Mouse (Mus musculus): ENCODE measurements around the gene Pard3. TPM values are rescaled to one million over a fixed set of nuclear protein-coding genes. Genes with fewer than 3 reads are reported as not detected.

Gene Pard3
- polyA plus RNA-seq, 2 experiments: 39.1 to 43.3 TPM

GRCm38 (mm10) chr8:127184025-127184424 lies 120.3 kb downstream of the Pard3 start:
- DNase-seq (ENCODE audit: low spot score) (no peak), ATAC-seq (ENCODE audit: low FRiP score, low read depth) (no peak)
- Histone ChIP-seq H3K9me3 (ENCODE audit: control insufficient read depth, low read length) (no peaks in the 10 kb centered on the region), H3K4me1 (ENCODE audit: control insufficient read depth, insufficient read depth, low read length) (peaks cover 29% of the 10 kb centered on the region), H3K36me3 (ENCODE audit: control insufficient read depth, insufficient read depth, low read length) (no peaks in the 10 kb centered on the region), H3K4me2 (replicated peaks; ENCODE audit: low read depth, low read length, severe bottlenecking) (no peak overlapping the region), H3K27me3 (ENCODE audit: control insufficient read depth, insufficient read depth, low read length) (no peaks in the 10 kb centered on the region), H3K4me3 (replicated peaks; ENCODE audit: low read length) (no peak overlapping the region), H3K27ac (replicated peaks; ENCODE audit: low read depth, low read length) (no peak overlapping the region), H3K9ac (ENCODE audit: low read depth, low read length, severe bottlenecking) (no peak overlapping the region)
- TF ChIP-seq POLR2A (IDR thresholded peaks at IDR 0.05; ENCODE audit: borderline replicate concordance, extremely low read depth, insufficient read depth, insufficient read length): no peak
- 11% methylated on average over 4 of the region's 4 CpGs for WGBS

- ATAC-seq (ENCODE audit: low FRiP score, low read depth) (no peak), DNase-seq (ENCODE audit: low spot score) (no peak)
- no peaks in the 10 kb centered on the region for H3K27me3 ChIP-seq (ENCODE audit: control insufficient read depth, insufficient read depth, low read length)
- WGBS: 42% methylated on average over 7 of the region's 7 CpGs
- peaks cover 29% of the 10 kb centered on the region for H3K4me1 ChIP-seq (ENCODE audit: control insufficient read depth, insufficient read depth, low read length)
- TF ChIP-seq POLR2A (IDR thresholded peaks at IDR 0.05; ENCODE audit: borderline replicate concordance, extremely low read depth, insufficient read depth, insufficient read length): no peak
- no peaks in the 10 kb centered on the region for H3K36me3 ChIP-seq (ENCODE audit: control insufficient read depth, insufficient read depth, low read length)
- no peak overlapping the region for H3K4me2 ChIP-seq (replicated peaks; ENCODE audit: low read depth, low read length, severe bottlenecking)
- H3K9me3 ChIP-seq (ENCODE audit: control insufficient read depth, low read length): no peaks in the 10 kb centered on the region
- no peak overlapping the region for H3K4me3 ChIP-seq (replicated peaks; ENCODE audit: low read length)
- no peak overlapping the region for H3K9ac ChIP-seq (ENCODE audit: low read depth, low read length, severe bottlenecking)
- no peak overlapping the region for H3K27ac ChIP-seq (replicated peaks; ENCODE audit: low read depth, low read length)
Observed at GRCm38 (mm10) chr8:127185897-127186296, 122.2 kb downstream of the Pard3 start.

- DNase-seq (ENCODE audit: low spot score): no peak
- Histone ChIP-seq H3K27me3 (ENCODE audit: control insufficient read depth, insufficient read depth, low read length) (no peaks in the 10 kb centered on the region), H3K9me3 (ENCODE audit: control insufficient read depth, low read length) (no peaks in the 10 kb centered on the region), H3K9ac (ENCODE audit: low read depth, low read length, severe bottlenecking) (no peak overlapping the region), H3K4me2 (replicated peaks; ENCODE audit: low read depth, low read length, severe bottlenecking) (no peak overlapping the region), H3K4me3 (replicated peaks; ENCODE audit: low read length) (no peak overlapping the region), H3K27ac (replicated peaks; ENCODE audit: low read depth, low read length) (no peak overlapping the region), H3K4me1 (ENCODE audit: control insufficient read depth, insufficient read depth, low read length) (peaks cover 38% of the 10 kb centered on the region), H3K36me3 (ENCODE audit: control insufficient read depth, insufficient read depth, low read length) (no peaks in the 10 kb centered on the region)
- TF ChIP-seq POLR2A (IDR thresholded peaks at IDR 0.05; ENCODE audit: borderline replicate concordance, extremely low read depth, insufficient read depth, insufficient read length): no peak
- ATAC-seq (ENCODE audit: low FRiP score, low read depth): no peak
Observed at GRCm38 (mm10) chr8:127188671-127189070, 125.0 kb downstream of the Pard3 start.

- DNase-seq (ENCODE audit: low spot score) (peak; percentile 59), ATAC-seq (ENCODE audit: low FRiP score, low read depth) (no peak)
- Histone ChIP-seq H3K9ac (ENCODE audit: low read depth, low read length, severe bottlenecking) (no peak overlapping the region), H3K27ac (replicated peaks; ENCODE audit: low read depth, low read length) (no peak overlapping the region), H3K9me3 (ENCODE audit: control insufficient read depth, low read length) (no peaks in the 10 kb centered on the region), H3K36me3 (ENCODE audit: control insufficient read depth, insufficient read depth, low read length) (no peaks in the 10 kb centered on the region), H3K27me3 (ENCODE audit: control insufficient read depth, insufficient read depth, low read length) (no peaks in the 10 kb centered on the region), H3K4me2 (replicated peaks; ENCODE audit: low read depth, low read length, severe bottlenecking) (no peak overlapping the region), H3K4me3 (replicated peaks; ENCODE audit: low read length) (no peak overlapping the region), H3K4me1 (ENCODE audit: control insufficient read depth, insufficient read depth, low read length) (peaks cover 30% of the 10 kb centered on the region)
- TF ChIP-seq POLR2A (IDR thresholded peaks at IDR 0.05; ENCODE audit: borderline replicate concordance, extremely low read depth, insufficient read depth, insufficient read length): no peak
- WGBS: 34% methylated on average over 7 of the region's 7 CpGs
Observed at GRCm38 (mm10) chr8:127190350-127190749, 126.7 kb downstream of the Pard3 start.

GRCm38 (mm10) chr8:127191387-127191786 lies 127.7 kb downstream of the Pard3 start:
- ATAC-seq (ENCODE audit: low FRiP score, low read depth): 0 out of 2 replicates have a peak, but pooled peaks have one; percentile 16
- Histone ChIP-seq H3K36me3 (ENCODE audit: control insufficient read depth, insufficient read depth, low read length) (no peaks in the 10 kb centered on the region), H3K4me2 (replicated peaks; ENCODE audit: low read depth, low read length, severe bottlenecking) (no peak overlapping the region), H3K27ac (replicated peaks; ENCODE audit: low read depth, low read length) (no peak overlapping the region), H3K4me3 (replicated peaks; ENCODE audit: low read length) (no peak overlapping the region), H3K9ac (ENCODE audit: low read depth, low read length, severe bottlenecking) (no peak overlapping the region), H3K4me1 (ENCODE audit: control insufficient read depth, insufficient read depth, low read length) (peaks cover 32% of the 10 kb centered on the region), H3K9me3 (ENCODE audit: control insufficient read depth, low read length) (no peaks in the 10 kb centered on the region), H3K27me3 (ENCODE audit: control insufficient read depth, insufficient read depth, low read length) (no peaks in the 10 kb centered on the region)
- peak; percentile 50 for DNase-seq (ENCODE audit: low spot score)
- WGBS: 29% methylated on average over 5 of the region's 5 CpGs
- TF ChIP-seq POLR2A (IDR thresholded peaks at IDR 0.05; ENCODE audit: borderline replicate concordance, extremely low read depth, insufficient read depth, insufficient read length): no peak

- peaks cover 37% of the 10 kb centered on the region for H3K4me1 ChIP-seq (ENCODE audit: control insufficient read depth, insufficient read depth, low read length)
- H3K4me3 ChIP-seq (replicated peaks; ENCODE audit: low read length): no peak overlapping the region
- no peaks in the 10 kb centered on the region for H3K36me3 ChIP-seq (ENCODE audit: control insufficient read depth, insufficient read depth, low read length)
- no peak for ATAC-seq (ENCODE audit: low FRiP score, low read depth)
- no peaks in the 10 kb centered on the region for H3K27me3 ChIP-seq (ENCODE audit: control insufficient read depth, insufficient read depth, low read length)
- no peaks in the 10 kb centered on the region for H3K9me3 ChIP-seq (ENCODE audit: control insufficient read depth, low read length)
- H3K4me2 ChIP-seq (replicated peaks; ENCODE audit: low read depth, low read length, severe bottlenecking): no peak overlapping the region
- 24% methylated on average over 6 of the region's 6 CpGs for WGBS
- DNase-seq (ENCODE audit: low spot score): no peak
- no peak overlapping the region for H3K9ac ChIP-seq (ENCODE audit: low read depth, low read length, severe bottlenecking)
- TF ChIP-seq POLR2A (IDR thresholded peaks at IDR 0.05; ENCODE audit: borderline replicate concordance, extremely low read depth, insufficient read depth, insufficient read length): no peak
- no peak overlapping the region for H3K27ac ChIP-seq (replicated peaks; ENCODE audit: low read depth, low read length)
Observed at GRCm38 (mm10) chr8:127191824-127192223, 128.1 kb downstream of the Pard3 start.
